Mouse (Mus musculus): Measurements from ENCODE around the gene Tmem56. TPM values are rescaled to one million over a fixed set of nuclear protein-coding genes. Genes with fewer than 3 reads are reported as not detected.

Gene Tmem56
- polyA plus RNA-seq (2014; fragmentation: Illumina TruSeq; extraction: RNeasy Lipid Tissue Mini Kit (QIAGEN cat#74804); ENCODE audit: insufficient read depth, low read depth, low replicate concordance): 3.8 TPM

GRCm38 (mm10) chr3:121282998-121283397 is at the start of gene Tmem56:
Gene Tmem56, minus strand, starts transcription at chr3:121283098.

GRCm38 (mm10) chr3:121291560-121292258 is 8.8 kb upstream of the Tmem56 start, which contains the start of gene Alg14:
Gene Alg14, plus strand, starts transcription at chr3:121291773.

GRCm38 (mm10) chr3:121171243-121171871 is 111.5 kb downstream of the Tmem56 start, which contains the start of gene Rwdd3:
Gene Rwdd3, minus strand, starts transcription at chr3:121171695.

Other genes starting within 250 kb of the Tmem56 start
- 4.0 TPM for gene Rwdd3, start 111.4 kb downstream of the Tmem56 start, polyA plus RNA-seq (2014; fragmentation: Illumina TruSeq; extraction: RNeasy Lipid Tissue Mini Kit (QIAGEN cat#74804); ENCODE audit: insufficient read depth, low read depth, low replicate concordance)
- gene Alg14, start 8.7 kb upstream of the Tmem56 start, polyA plus RNA-seq (2014; fragmentation: Illumina TruSeq; extraction: RNeasy Lipid Tissue Mini Kit (QIAGEN cat#74804); ENCODE audit: insufficient read depth, low read depth, low replicate concordance): 21.2 TPM
- gene Cnn3, start 143.4 kb upstream of the Tmem56 start, polyA plus RNA-seq (2014; fragmentation: Illumina TruSeq; extraction: RNeasy Lipid Tissue Mini Kit (QIAGEN cat#74804); ENCODE audit: insufficient read depth, low read depth, low replicate concordance): 121 TPM
- gene Slc44a3, start 249.3 kb upstream of the Tmem56 start, polyA plus RNA-seq (2014; fragmentation: Illumina TruSeq; extraction: RNeasy Lipid Tissue Mini Kit (QIAGEN cat#74804); ENCODE audit: insufficient read depth, low read depth, low replicate concordance): 28.7 TPM